Mouse (Mus musculus): Measurements from ENCODE around the gene Sema4a. TPM values are rescaled to one million over a fixed set of nuclear protein-coding genes. Genes with fewer than 3 reads are reported as not detected.

The Sema4a gene
- total and polyA plus RNA-seq, 3 experiments, result 33.5 to 45.3 TPM; not detected in 1

- H3K4me1 ChIP-seq (ENCODE audit: control insufficient read depth in 1 of 2, insufficient read depth in 2 of 2, low read length in 2 of 2), result peaks cover 4 to 10% of the 10 kb centered on the region in 2 experiments; a peak in 3 of 4 replicates
- peaks cover 0 to 3% of the 10 kb centered on the region in 2 experiments; a peak in 1 of 4 replicates for H3K36me3 ChIP-seq (ENCODE audit: control insufficient read depth in 1 of 2, insufficient read depth in 2 of 2, low read length in 2 of 2)
- no peak overlapping the region for H3K9ac ChIP-seq (ENCODE audit: control insufficient read depth, low read depth, low read length, poor library complexity, severe bottlenecking)
- no peaks in the 10 kb centered on the region for H3K79me2 ChIP-seq (ENCODE audit: control insufficient read depth, insufficient read depth, low read length, poor library complexity)
- H3K27ac ChIP-seq (ENCODE audit: control insufficient read depth, low read depth, low read length), result no peak overlapping the region
- no peak overlapping the region for H3K4me3 ChIP-seq (ENCODE audit: control insufficient read depth in 1 of 2, insufficient read depth in 1 of 2, low read depth in 2 of 2, low read length in 2 of 2)
- TF ChIP-seq CHD2 (IDR thresholded peaks at IDR 0.05; ENCODE audit: low read length), result no peak
- TF ChIP-seq TAL1 (IDR thresholded peaks at IDR 0.05; ENCODE audit: low read length), result no peak
- no peak for TF ChIP-seq SIN3A (IDR thresholded peaks at IDR 0.05; ENCODE audit: low read length)
- TF ChIP-seq ZMIZ1 (IDR thresholded peaks at IDR 0.05; ENCODE audit: low read depth, low read length), result no peak
- no peak for TF ChIP-seq MAZ (IDR thresholded peaks at IDR 0.05; ENCODE audit: low read depth, low read length)
- TF ChIP-seq ETS1 (IDR thresholded peaks at IDR 0.05; ENCODE audit: low read depth, low read length), result peak; percentile 50
- no peak for TF ChIP-seq MAX (IDR thresholded peaks at IDR 0.05; ENCODE audit: low read length)
- no peak for TF ChIP-seq GATA1 (IDR thresholded peaks at IDR 0.05; ENCODE audit: low read depth, low read length)
- TF ChIP-seq POLR2AphosphoS2 (IDR thresholded peaks at IDR 0.05; ENCODE audit: low read length), result no peak
- TF ChIP-seq TBP (IDR thresholded peaks at IDR 0.05; ENCODE audit: low read depth, low read length), result no peak
- TF ChIP-seq JUND (IDR thresholded peaks at IDR 0.05; ENCODE audit: low read depth, low read length), result peak; percentile 63; the same call in 1 of the 2 replicates
- TF ChIP-seq MYB (IDR thresholded peaks at IDR 0.05; ENCODE audit: low read depth, low read length), result no peak
- no peak for TF ChIP-seq UBTF (IDR thresholded peaks at IDR 0.05; ENCODE audit: borderline replicate concordance, insufficient read depth, low read depth, low read length)
- TF ChIP-seq USF2 (IDR thresholded peaks at IDR 0.05; ENCODE audit: borderline replicate concordance in 1 of 2, insufficient read depth in 1 of 2, low read depth in 1 of 2, low read length in 2 of 2), result no peak
- TF ChIP-seq POLR2A (IDR thresholded peaks at IDR 0.05; ENCODE audit: control insufficient read depth in 1 of 2, insufficient read depth in 1 of 2, low read depth in 1 of 2, low read length in 2 of 2, poor library complexity in 1 of 2), result no peak
- no peak for TF ChIP-seq MEF2A (IDR thresholded peaks at IDR 0.05; ENCODE audit: extremely low read depth, insufficient replicate concordance, low read depth, low read length, poor library complexity, severe bottlenecking)
- no peak for TF ChIP-seq MXI1 (IDR thresholded peaks at IDR 0.05; ENCODE audit: low read depth, low read length)
- no peaks in the 10 kb centered on the region for H3K9me3 ChIP-seq (replicated peaks; ENCODE audit: insufficient read depth, low read length)
- DNase-seq (ENCODE audit: low read depth, low spot score), result no peak
- H3K27me3 ChIP-seq (ENCODE audit: control insufficient read depth in 1 of 2, insufficient read depth in 2 of 2, low read length in 2 of 2), result no peaks in the 10 kb centered on the region
Measured at GRCm38 (mm10) chr3:88446471-88447123, 14.4 kb downstream of the Sema4a start.

GRCm38 (mm10) chr3:88442888-88443287 is 18.1 kb downstream of the Sema4a start:
- TF ChIP-seq E2F4 (IDR thresholded peaks at IDR 0.05; ENCODE audit: borderline replicate concordance, low read depth, low read length), result no peak
- no peak for TF ChIP-seq NELFE (IDR thresholded peaks at IDR 0.05; ENCODE audit: low read depth, low read length)
- TF ChIP-seq SIN3A (IDR thresholded peaks at IDR 0.05; ENCODE audit: low read length), result no peak
- TF ChIP-seq BHLHE40 (IDR thresholded peaks at IDR 0.05; ENCODE audit: borderline replicate concordance, low read depth, low read length), result no peak
- no peak for TF ChIP-seq TCF12 (IDR thresholded peaks at IDR 0.05; ENCODE audit: low read depth, low read length)
- TF ChIP-seq CTCF (IDR thresholded peaks at IDR 0.05 in 2 of 3, conservative IDR thresholded peaks at IDR 0.05 in 1 of 3; ENCODE audit: control insufficient read depth in 1 of 3, insufficient read depth in 1 of 3, low read depth in 2 of 3, low read length in 3 of 3, poor library complexity in 1 of 3, severe bottlenecking in 1 of 3), result no peak
- TF ChIP-seq ZKSCAN1 (IDR thresholded peaks at IDR 0.05; ENCODE audit: low read depth, low read length), result no peak
- TF ChIP-seq HCFC1 (IDR thresholded peaks at IDR 0.05; ENCODE audit: low read depth, low read length), result no peak
- no peak for TF ChIP-seq TBP (IDR thresholded peaks at IDR 0.05; ENCODE audit: low read depth, low read length)
- no peak for TF ChIP-seq ZNF384 (IDR thresholded peaks at IDR 0.05; ENCODE audit: low read depth, low read length)
- TF ChIP-seq MEF2A (IDR thresholded peaks at IDR 0.05; ENCODE audit: extremely low read depth, insufficient replicate concordance, low read depth, low read length, poor library complexity, severe bottlenecking), result no peak
- TF ChIP-seq POLR2AphosphoS2 (IDR thresholded peaks at IDR 0.05; ENCODE audit: low read length), result no peak
- TF ChIP-seq MYC (IDR thresholded peaks at IDR 0.05; ENCODE audit: low read depth, low read length), result no peak
- TF ChIP-seq CHD2 (IDR thresholded peaks at IDR 0.05; ENCODE audit: low read length), result no peak
- TF ChIP-seq GABPA (IDR thresholded peaks at IDR 0.05; ENCODE audit: low read depth, low read length), result no peak
- no peak for TF ChIP-seq RAD21 (IDR thresholded peaks at IDR 0.05; ENCODE audit: low read depth, low read length)
- no peak for TF ChIP-seq MXI1 (IDR thresholded peaks at IDR 0.05; ENCODE audit: low read depth, low read length)
- TF ChIP-seq POLR2A (IDR thresholded peaks at IDR 0.05; ENCODE audit: control insufficient read depth in 1 of 2, insufficient read depth in 1 of 2, low read depth in 1 of 2, low read length in 2 of 2, poor library complexity in 1 of 2), result no peak
- no peak for TF ChIP-seq ZMIZ1 (IDR thresholded peaks at IDR 0.05; ENCODE audit: low read depth, low read length)
- H3K27ac ChIP-seq (ENCODE audit: control insufficient read depth, low read depth, low read length), result no peak overlapping the region
- H3K4me1 ChIP-seq (ENCODE audit: control insufficient read depth in 1 of 2, insufficient read depth in 2 of 2, low read length in 2 of 2), result peaks cover 4 to 8% of the 10 kb centered on the region in 2 experiments; a peak in 3 of 4 replicates
- H3K79me2 ChIP-seq (ENCODE audit: control insufficient read depth, insufficient read depth, low read length, poor library complexity), result no peaks in the 10 kb centered on the region
- H3K9me3 ChIP-seq (replicated peaks; ENCODE audit: insufficient read depth, low read length), result no peaks in the 10 kb centered on the region
- H3K27me3 ChIP-seq (ENCODE audit: control insufficient read depth in 1 of 2, insufficient read depth in 2 of 2, low read length in 2 of 2), result no peaks in the 10 kb centered on the region
- H3K9ac ChIP-seq (ENCODE audit: control insufficient read depth, low read depth, low read length, poor library complexity, severe bottlenecking), result no peak overlapping the region
- peaks cover 0 to 3% of the 10 kb centered on the region in 2 experiments; a peak in 1 of 4 replicates for H3K36me3 ChIP-seq (ENCODE audit: control insufficient read depth in 1 of 2, insufficient read depth in 2 of 2, low read length in 2 of 2)
- no peak for DNase-seq (ENCODE audit: low read depth, low spot score)
- H3K4me3 ChIP-seq (ENCODE audit: control insufficient read depth in 1 of 2, insufficient read depth in 1 of 2, low read depth in 2 of 2, low read length in 2 of 2), result no peak overlapping the region

All from MEL (cell line).